Mouse (Mus musculus) hindbrain, embryonic 15.5 days (tissue): ENCODE measurements around the gene Spata18. TPM values are rescaled to one million over a fixed set of nuclear protein-coding genes. Genes with fewer than 3 reads are reported as not detected.

Experiments
- ATAC-seq: fragments of 200-750 bp; cut with Nextera tagmentation; 2 replicates; pipeline ENCODE4 v1.8.0; 2017; ENCODE audit warnings: low read depth, moderate number of reproducible peaks, moderate TSS enrichment; ENCODE audit not compliant: low FRiP score
- H3K27ac ChIP-seq: fragments of 300-500 bp; sonication (generic); replicated peaks from 2 replicates; pipeline ENCODE4 v1.5.1; 2015; ENCODE audit warnings: mild to moderate bottlenecking, inconsistent platforms
- H3K27me3 ChIP-seq: fragments of 300-500 bp; sonication (generic); 2 replicates; pipeline ENCODE4 v1.6.1; 2015; ENCODE audit warnings: control low read depth, inconsistent platforms
- H3K36me3 ChIP-seq: fragments of 300-500 bp; sonication (generic); 2 replicates; pipeline ENCODE4 v1.6.1; 2015; ENCODE audit warnings: control low read depth, inconsistent platforms
- H3K4me1 ChIP-seq: fragments of 300-500 bp; sonication (generic); replicated peaks from 2 replicates; pipeline ENCODE4 v1.6.1; 2015; ENCODE audit warnings: control low read depth, inconsistent platforms
- H3K4me2 ChIP-seq: fragments of 300-500 bp; sonication (generic); 2 replicates; pipeline ENCODE4 v1.6.1; 2015; ENCODE audit warnings: moderate library complexity, mild to moderate bottlenecking, inconsistent platforms
- H3K4me3 ChIP-seq: fragments of 300-500 bp; sonication (generic); 2 replicates; pipeline ENCODE4 v1.5.1; 2015; ENCODE audit warnings: mild to moderate bottlenecking, inconsistent platforms
- H3K9ac ChIP-seq: fragments of 300-500 bp; sonication (generic); 2 replicates; pipeline ENCODE4 v1.6.1; 2015; ENCODE audit warnings: inconsistent platforms
- H3K9me3 ChIP-seq: fragments of 300-500 bp; sonication (generic); 2 replicates; pipeline ENCODE4 v1.6.1; 2016; ENCODE audit warnings: control low read depth, inconsistent platforms
- WGBS: fragments of 180-500 bp; shearing (Covaris S2); methylation state at CpG from one replicate; pipeline ENCODE4 v1.1.7; 2015; 5-methylcytosine and 5-hydroxymethylcytosine counted together
- polyA plus RNA-seq: library from polyadenylated mRNA; unstranded; fragments of >200 nt; fragmentation: Nextera tagmentation; extraction: Ambion mirVana; gene quantifications from 2 replicates; pipeline ENCODE4 v1.2.1, GENCODE M21; 2015

Spata18 gene
- polyA plus RNA-seq, 1 experiment from 2014 or later: 1.3 TPM

DNA sequence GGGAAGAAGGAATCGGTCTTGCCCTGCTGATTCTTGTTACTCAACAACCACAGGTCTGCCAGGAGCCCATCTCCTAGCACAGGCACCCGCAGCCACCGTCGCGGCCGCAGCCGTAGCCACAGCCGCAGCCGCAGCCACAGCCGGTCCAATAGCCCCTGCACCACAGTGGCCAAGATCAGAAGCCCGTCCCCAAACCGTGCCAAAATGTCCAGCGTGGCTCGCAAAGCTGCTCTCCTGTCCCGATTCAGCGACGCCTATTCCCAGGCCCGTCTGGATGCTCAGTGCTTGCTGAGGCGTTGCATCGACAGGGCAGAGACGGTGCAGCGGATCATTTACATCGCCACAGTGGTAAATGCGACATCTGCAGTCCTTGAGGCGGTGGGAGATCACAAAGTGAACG lies 18.2 kb downstream of the Spata18 start:
- 44% methylated on average over 26 of the region's 26 CpGs for WGBS
- no peak for ATAC-seq
- Histone ChIP-seq H3K9me3 (no peaks in the 10 kb centered on the region), H3K36me3 (no peaks in the 10 kb centered on the region), H3K4me1 (0 out of 2 replicates have a peak, but pooled peaks cover 4% of the 10 kb centered on the region), H3K27me3 (no peaks in the 10 kb centered on the region), H3K27ac (no peak overlapping the region), H3K4me2 (peak overlapping the region; percentile 46; the same call in 1 of the 2 replicates), H3K4me3 (0 out of 2 replicates have a peak overlapping the region, but pooled peaks have one; percentile 14), H3K9ac (no peak overlapping the region)

DNA sequence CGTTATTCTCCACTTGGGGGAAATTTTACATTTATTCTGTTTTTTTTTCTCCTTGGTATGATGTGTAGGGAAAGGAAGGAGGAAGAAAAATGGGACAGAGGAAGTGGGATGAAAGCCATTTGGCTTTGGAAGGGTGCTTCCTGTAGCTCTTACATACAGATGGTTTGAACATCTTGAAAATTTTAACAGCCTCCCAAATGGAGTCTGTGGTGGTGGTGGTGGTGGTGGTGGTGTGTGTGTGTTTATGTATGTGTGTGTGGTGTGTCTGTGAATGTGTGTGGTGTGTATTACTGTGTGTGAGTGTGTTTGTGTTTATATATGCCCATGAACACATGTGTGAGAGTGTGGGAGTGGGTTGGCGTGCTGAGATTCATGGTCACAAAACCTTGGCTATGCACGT lies 24.4 kb downstream of the Spata18 start:
- Histone ChIP-seq H3K27me3 (no peaks in the 10 kb centered on the region), H3K36me3 (no peaks in the 10 kb centered on the region), H3K4me2 (no peak overlapping the region), H3K9ac (no peak overlapping the region), H3K27ac (no peak overlapping the region), H3K4me3 (no peak overlapping the region), H3K4me1 (no peaks in the 10 kb centered on the region), H3K9me3 (no peaks in the 10 kb centered on the region)
- 91% methylated on average over 3 of the region's 3 CpGs for WGBS
- no peak for ATAC-seq

DNA sequence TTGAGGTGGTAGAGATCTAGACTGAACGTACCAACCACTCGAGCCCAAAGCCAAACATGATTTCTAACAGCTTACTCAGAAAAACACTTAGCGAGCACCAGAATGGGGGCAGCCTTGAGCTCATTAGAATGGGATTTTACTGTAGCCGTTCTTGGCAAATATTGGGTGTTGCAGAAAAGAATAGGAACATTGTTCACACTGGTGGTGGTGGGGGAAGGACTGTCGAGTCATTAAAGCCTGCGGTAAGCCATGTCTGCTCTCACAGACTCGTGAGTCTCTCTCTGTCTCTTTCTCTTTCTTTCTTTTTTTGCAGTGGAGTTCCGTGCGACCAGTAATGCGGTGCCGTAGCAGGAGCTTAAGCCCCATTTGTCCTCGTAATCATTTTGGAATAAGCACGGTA lies 25.4 kb downstream of the Spata18 start:
- Histone ChIP-seq H3K4me3 (no peak overlapping the region), H3K9ac (no peak overlapping the region), H3K27me3 (no peaks in the 10 kb centered on the region), H3K4me2 (no peak overlapping the region), H3K4me1 (no peaks in the 10 kb centered on the region), H3K36me3 (no peaks in the 10 kb centered on the region), H3K9me3 (no peaks in the 10 kb centered on the region), H3K27ac (no peak overlapping the region)
- ATAC-seq: no peak
- 65% methylated on average over 13 of the region's 13 CpGs for WGBS

DNA sequence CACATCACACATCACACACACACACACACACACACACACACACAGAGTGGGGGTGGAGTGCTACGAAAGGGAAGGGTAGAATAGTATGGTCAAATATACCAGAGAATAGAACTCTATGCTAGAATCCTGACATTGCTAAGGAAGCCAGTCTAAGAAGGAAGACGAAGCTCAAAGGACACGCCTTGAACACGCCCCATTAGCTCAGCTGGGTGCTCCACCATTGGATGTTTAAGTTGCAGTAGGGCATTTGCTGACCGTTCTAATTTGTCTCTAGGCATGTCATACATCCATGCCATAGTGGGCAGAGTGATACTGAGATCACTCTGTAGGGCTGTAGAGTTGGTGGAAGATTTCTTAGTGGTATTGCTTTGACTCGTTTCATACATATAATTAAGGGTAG lies 32.0 kb downstream of the Spata18 start:
- H3K4me2 ChIP-seq: no peak overlapping the region
- H3K27me3 ChIP-seq: no peaks in the 10 kb centered on the region
- ATAC-seq: no peak
- H3K4me1 ChIP-seq: no peaks in the 10 kb centered on the region
- WGBS: 83% methylated on average over 6 of the region's 6 CpGs
- no peak overlapping the region for H3K27ac ChIP-seq
- no peaks in the 10 kb centered on the region for H3K9me3 ChIP-seq
- no peaks in the 10 kb centered on the region for H3K36me3 ChIP-seq
- H3K4me3 ChIP-seq: no peak overlapping the region
- no peak overlapping the region for H3K9ac ChIP-seq

DNA sequence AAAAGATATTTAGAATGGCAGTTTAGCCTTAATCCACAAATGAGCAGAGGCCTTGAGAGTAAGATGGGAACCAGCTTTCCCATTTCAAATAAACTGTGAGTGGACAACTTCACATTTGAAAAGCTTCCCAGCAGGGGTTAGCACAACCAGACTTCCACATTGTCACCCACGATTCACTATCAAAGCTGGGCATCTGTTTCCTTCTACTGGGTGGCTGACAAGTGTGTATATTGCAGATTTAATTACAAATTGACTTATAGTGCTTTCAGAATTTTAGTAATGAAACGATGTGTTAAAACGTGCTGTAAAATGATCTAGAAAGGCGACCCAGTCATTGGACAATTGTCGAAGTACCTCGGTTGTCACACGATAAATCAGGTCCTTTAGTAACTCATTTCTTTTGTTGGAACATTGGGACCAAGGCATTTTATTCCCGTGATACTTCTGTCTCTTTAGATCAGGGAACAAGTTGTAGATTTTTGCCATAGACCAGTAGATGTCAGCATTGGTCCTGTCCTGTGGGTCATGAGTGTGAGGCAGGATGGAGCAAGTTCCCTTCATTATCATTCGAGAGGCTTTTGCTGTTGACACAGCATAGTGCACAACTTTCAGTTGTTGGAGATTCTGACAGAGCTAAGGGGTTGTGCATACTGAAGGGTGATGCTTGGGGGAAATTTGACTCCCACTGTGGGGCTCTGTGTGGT lies 32.7 kb downstream of the Spata18 start:
- Histone ChIP-seq H3K9ac (no peak overlapping the region), H3K9me3 (no peaks in the 10 kb centered on the region), H3K36me3 (no peaks in the 10 kb centered on the region), H3K4me3 (no peak overlapping the region), H3K4me1 (no peaks in the 10 kb centered on the region), H3K27me3 (no peaks in the 10 kb centered on the region), H3K4me2 (no peak overlapping the region), H3K27ac (no peak overlapping the region)
- 61% methylated on average over 9 of the region's 9 CpGs for WGBS
- no peak for ATAC-seq

DNA sequence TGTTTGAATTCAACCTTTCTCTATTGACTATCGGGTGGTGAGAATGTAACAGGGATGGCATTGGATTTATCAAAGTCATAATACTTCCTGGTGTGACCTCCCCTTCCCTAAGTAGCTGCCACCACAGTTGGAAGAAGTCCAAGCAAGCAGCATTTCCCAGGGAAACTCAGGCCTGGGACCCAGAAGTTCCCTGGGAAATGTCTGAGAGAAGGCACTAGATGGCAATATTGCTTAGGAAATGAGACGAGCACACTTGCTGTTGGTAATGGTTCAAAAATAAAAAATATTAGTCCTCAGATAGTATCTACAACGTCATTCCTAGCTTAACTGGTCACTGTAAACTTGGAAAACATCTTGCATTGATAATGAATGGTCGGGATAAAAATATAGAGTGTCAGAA lies 35.0 kb downstream of the Spata18 start:
- 32% methylated on average over 4 of the region's 4 CpGs for WGBS
- H3K36me3 ChIP-seq: no peaks in the 10 kb centered on the region
- H3K4me1 ChIP-seq: no peaks in the 10 kb centered on the region
- no peaks in the 10 kb centered on the region for H3K27me3 ChIP-seq
- ATAC-seq: no peak
- H3K4me3 ChIP-seq: no peak overlapping the region
- no peak overlapping the region for H3K4me2 ChIP-seq
- no peaks in the 10 kb centered on the region for H3K9me3 ChIP-seq
- H3K27ac ChIP-seq: no peak overlapping the region
- no peak overlapping the region for H3K9ac ChIP-seq

DNA sequence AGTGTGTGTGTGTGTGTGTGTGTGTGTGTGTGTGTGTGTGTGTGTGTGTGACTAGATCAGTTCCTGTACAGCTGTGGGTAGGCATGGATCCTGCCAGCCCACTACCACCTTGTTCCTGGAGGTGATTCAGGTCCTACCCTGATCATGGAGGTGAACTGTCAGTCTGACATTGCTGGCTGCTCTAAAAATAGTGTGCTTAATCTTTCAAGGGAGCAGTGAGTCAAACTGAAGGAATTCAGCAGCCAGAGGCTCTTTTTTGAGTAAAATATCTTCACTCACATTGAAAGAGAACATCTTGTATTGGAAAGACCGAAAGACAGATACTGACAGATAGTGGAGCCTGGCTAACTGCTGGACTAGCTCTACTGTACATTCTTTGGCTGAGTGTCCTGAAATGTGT lies 37.4 kb downstream of the Spata18 start:
- Histone ChIP-seq H3K4me1 (no peaks in the 10 kb centered on the region), H3K27ac (no peak overlapping the region), H3K9ac (no peak overlapping the region), H3K4me3 (no peak overlapping the region), H3K36me3 (no peaks in the 10 kb centered on the region), H3K9me3 (no peaks in the 10 kb centered on the region), H3K27me3 (no peaks in the 10 kb centered on the region), H3K4me2 (no peak overlapping the region)
- ATAC-seq: no peak
- WGBS: 93% methylated on average over 1 of the region's 1 CpGs

DNA sequence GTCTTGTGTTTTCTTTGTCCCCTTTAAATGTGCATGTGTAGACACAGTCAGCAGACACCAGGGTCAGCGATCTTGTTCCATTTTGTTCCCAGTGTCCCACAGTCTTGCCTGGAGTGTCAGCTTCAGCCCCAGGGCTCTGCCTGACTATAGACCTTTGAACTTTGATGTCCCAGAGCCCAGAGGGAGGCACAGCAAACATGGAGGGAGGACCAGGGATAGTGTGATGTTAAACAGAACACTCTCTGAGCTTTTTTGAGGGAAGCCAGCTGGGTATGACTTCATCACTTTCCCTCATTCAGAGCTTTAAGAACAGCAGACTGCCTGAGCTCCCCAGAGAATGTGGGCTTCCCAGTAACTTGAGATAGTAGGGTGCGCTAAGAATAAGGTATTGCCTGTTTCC lies 39.0 kb downstream of the Spata18 start:
- Histone ChIP-seq H3K36me3 (no peaks in the 10 kb centered on the region), H3K4me3 (no peak overlapping the region), H3K4me1 (no peaks in the 10 kb centered on the region), H3K9ac (no peak overlapping the region), H3K4me2 (no peak overlapping the region), H3K27me3 (no peaks in the 10 kb centered on the region), H3K27ac (no peak overlapping the region), H3K9me3 (no peaks in the 10 kb centered on the region)
- WGBS: 49% methylated on average over 2 of the region's 2 CpGs
- ATAC-seq: no peak

DNA sequence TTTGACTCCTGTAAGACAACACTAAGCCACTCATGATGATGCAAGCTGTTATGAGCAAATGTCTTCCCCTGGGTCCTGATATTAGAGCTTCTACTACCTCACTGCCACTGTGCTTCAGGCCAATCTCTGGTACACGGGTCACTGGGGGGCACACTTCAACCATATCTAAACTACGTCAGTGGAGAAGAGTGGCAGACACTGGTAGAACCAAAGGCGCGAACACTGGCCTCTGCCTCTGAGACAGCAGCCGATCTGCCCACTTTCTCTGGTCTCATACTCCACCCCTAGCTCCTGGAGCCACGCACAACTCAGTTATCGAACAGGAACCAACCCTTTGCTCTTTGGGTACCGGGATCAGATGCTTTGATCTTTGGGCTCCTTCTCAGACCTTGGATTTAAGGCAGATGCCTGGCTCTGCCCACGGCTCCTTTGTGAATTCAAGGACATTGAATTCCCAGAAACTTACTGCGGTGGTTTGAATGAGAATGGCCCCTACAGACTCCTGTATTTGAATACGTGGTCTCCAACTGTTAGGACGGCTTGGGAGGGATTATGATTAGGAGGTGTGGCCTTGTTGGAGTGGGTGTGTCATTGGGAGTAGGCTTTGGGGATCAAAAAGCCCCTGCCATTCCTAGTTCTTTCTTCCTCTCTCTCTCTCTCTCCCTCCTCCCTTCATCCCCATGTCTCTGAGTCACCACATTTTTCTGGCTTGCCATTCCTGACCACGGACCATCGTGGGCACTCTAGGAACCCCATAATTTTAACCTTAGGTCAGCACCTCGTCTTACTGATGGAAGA lies 40.7 kb downstream of the Spata18 start:
- no peak for ATAC-seq
- H3K4me3 ChIP-seq: no peak overlapping the region
- H3K27me3 ChIP-seq: no peaks in the 10 kb centered on the region
- no peak overlapping the region for H3K4me2 ChIP-seq
- no peak overlapping the region for H3K9ac ChIP-seq
- H3K4me1 ChIP-seq: no peaks in the 10 kb centered on the region
- no peaks in the 10 kb centered on the region for H3K36me3 ChIP-seq
- no peaks in the 10 kb centered on the region for H3K9me3 ChIP-seq
- WGBS: 35% methylated on average over 15 of the region's 15 CpGs
- no peak overlapping the region for H3K27ac ChIP-seq

DNA sequence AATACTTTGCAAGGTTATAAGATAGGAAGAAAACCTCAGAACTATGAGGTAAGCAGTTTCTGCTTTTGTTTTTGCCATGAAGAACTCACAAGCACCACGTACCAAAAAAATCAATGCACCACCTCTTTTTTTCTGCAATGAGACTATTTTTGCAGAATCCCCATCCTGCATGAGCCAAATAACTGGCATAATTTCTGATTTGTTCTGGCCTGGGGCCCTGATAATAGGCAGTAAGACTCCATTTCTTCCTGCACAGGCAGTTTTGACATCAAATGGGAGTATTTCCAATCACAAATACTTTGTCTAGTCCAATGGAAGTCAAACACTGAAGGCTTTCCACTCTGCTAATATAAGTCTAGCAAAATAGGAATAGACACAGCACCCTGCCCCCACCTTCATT lies 42.6 kb downstream of the Spata18 start:
- ATAC-seq: no peak
- no peaks in the 10 kb centered on the region for H3K4me1 ChIP-seq
- H3K9me3 ChIP-seq: no peaks in the 10 kb centered on the region
- no peak overlapping the region for H3K27ac ChIP-seq
- no peak overlapping the region for H3K4me3 ChIP-seq
- 79% methylated on average over 1 of the region's 1 CpGs for WGBS
- H3K9ac ChIP-seq: no peak overlapping the region
- no peak overlapping the region for H3K4me2 ChIP-seq
- no peaks in the 10 kb centered on the region for H3K36me3 ChIP-seq
- no peaks in the 10 kb centered on the region for H3K27me3 ChIP-seq

DNA sequence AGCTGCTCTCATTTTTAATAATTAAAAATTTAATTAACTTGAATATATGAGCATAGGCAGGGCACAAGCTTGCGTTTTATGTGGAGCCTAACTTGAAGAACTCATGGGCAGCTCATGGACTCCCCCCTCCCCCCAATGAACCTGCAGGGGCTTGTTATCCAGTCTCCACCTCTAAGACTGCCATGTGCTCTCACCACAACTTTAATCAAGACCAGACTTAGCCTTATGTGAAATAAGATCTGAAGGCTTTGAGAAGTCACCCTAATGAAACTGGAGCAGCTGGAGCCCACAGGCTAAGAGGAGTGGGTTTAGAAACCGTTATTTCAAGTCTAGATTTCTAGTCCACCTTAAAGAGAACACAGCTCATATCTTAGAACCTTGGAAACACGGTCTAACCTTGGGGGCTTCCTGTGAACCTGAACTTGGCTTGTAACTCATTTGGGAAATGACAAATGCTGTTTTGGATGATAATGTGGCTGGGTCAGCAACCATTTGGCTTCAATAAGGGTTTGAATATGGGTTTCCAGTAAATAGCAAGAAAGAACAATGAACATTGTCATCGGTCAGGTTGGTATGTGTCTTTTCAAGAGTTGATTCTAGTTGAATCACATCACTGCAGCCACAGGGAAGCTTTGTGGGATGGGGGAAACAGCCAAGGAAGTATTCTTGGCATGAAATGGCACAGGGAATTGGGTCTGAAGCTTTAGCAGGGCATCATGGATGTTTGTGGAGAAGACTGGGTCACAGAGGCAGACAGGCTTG lies 43.3 kb downstream of the Spata18 start:
- H3K4me2 ChIP-seq: no peak overlapping the region
- ATAC-seq: no peak
- WGBS: 79% methylated on average over 4 of the region's 4 CpGs

DNA sequence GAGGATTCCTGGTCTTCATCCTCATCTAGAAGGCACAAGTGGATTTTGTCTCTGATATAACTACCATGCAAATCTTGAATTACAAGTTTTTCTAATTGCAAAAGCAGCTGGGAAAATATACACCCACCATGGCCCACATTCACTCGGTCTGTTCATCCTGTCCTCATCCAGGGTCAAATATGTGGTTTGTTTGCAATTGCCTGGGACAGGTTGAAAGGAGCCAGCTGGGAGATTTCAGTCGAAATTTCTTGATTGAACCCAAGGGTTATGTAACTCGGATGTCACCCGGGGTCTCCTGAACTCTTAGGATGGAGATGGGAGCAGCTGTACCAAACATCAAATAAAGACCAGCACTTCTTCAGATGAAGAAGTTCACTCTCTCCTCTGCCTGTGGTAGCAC lies 46.5 kb downstream of the Spata18 start:
- Histone ChIP-seq H3K4me2 (no peak overlapping the region), H3K36me3 (no peaks in the 10 kb centered on the region), H3K9ac (no peak overlapping the region), H3K9me3 (no peaks in the 10 kb centered on the region), H3K27ac (no peak overlapping the region), H3K4me1 (no peaks in the 10 kb centered on the region), H3K27me3 (no peaks in the 10 kb centered on the region), H3K4me3 (no peak overlapping the region)
- 76% methylated on average over 4 of the region's 4 CpGs for WGBS
- no peak for ATAC-seq

More for the DNA sequence above, 43.3 kb downstream of the Spata18 start:
- no peaks in the 10 kb centered on the region for H3K4me1 ChIP-seq
- H3K27ac ChIP-seq: no peak overlapping the region
- H3K36me3 ChIP-seq: no peaks in the 10 kb centered on the region
- no peaks in the 10 kb centered on the region for H3K27me3 ChIP-seq
- no peak overlapping the region for H3K9ac ChIP-seq
- H3K4me3 ChIP-seq: no peak overlapping the region
- H3K9me3 ChIP-seq: no peaks in the 10 kb centered on the region
